Mouse (Mus musculus): ENCODE measurements around the gene Ptx4. TPM values are rescaled to one million over a fixed set of nuclear protein-coding genes. Genes with fewer than 3 reads are reported as not detected.

The Ptx4 gene
- 1 to 10 TPM; 4.2 to 6.7 TPM for total RNA-seq (2021)

- intact Hi-C loops (cut with DNase I) = no loop called here
- DNase-seq = no peak
These were observed at the start of gene Ptx4 for GRCm38 (mm10) chr17:25120406-25120805. Gene Ptx4 (plus strand): TSS chr17:25120760.

GRCm38 (mm10) chr17:25076906-25077305 lies 43.7 kb upstream of the Ptx4 start:
- no peak for DNase-seq
- intact Hi-C loops (cut with DNase I) = no loop called here

- intact Hi-C loops (cut with DNase I) = loop anchor here (1.0 kb wide), 1 partner anchor 14 kb away; no protein-coding TSS in a partner anchor
- DNase-seq = peak; percentile 78 to 82
These were observed 42.7 kb upstream of the Ptx4 start for GRCm38 (mm10) chr17:25077771-25078372.

GRCm38 (mm10) chr17:25080210-25080609 lies 40.4 kb upstream of the Ptx4 start:
- intact Hi-C loops (cut with DNase I) = no loop called here
- DNase-seq = no peak

GRCm38 (mm10) chr17:25080960-25081381 lies 39.6 kb upstream of the Ptx4 start:
- intact Hi-C loops (cut with DNase I) = loop anchor here (1.0 kb wide), 1 partner anchor 15 kb away; no protein-coding TSS in a partner anchor
- peak; percentile 76 to 77 for DNase-seq

- intact Hi-C loops (cut with DNase I) = loop anchor here (2.0 kb wide), 4 partner anchors 33 to 65 kb away; partner anchors contain the start of genes Ift140 and Telo2
- peak in 1 of 2 experiments; percentile 47 for DNase-seq
These were observed 38.3 kb upstream of the Ptx4 start for GRCm38 (mm10) chr17:25082081-25082847.

GRCm38 (mm10) chr17:25082887-25083286 lies 37.7 kb upstream of the Ptx4 start:
- intact Hi-C loops (cut with DNase I) = loop anchor here (2.0 kb wide), 4 partner anchors 32 to 66 kb away; partner anchors contain the start of genes Ift140 and Telo2

GRCm38 (mm10) chr17:25083444-25083931 lies 37.1 kb upstream of the Ptx4 start, which contains the start of gene Tmem204:
Gene Tmem204 (minus strand): TSS chr17:25083591.
- intact Hi-C loops (cut with DNase I) = loop anchor here (2.0 kb wide), 4 partner anchors 31 to 67 kb away; partner anchors contain the start of genes Ift140 and Telo2
- peak; percentile 66 to 74 for DNase-seq

More at GRCm38 (mm10) chr17:25082887-25083286, 37.7 kb upstream of the Ptx4 start:
- DNase-seq = no peak

- intact Hi-C loops (cut with DNase I) = no loop called here
- no peak for DNase-seq
These were observed 35.6 kb upstream of the Ptx4 start for GRCm38 (mm10) chr17:25084835-25085385.

GRCm38 (mm10) chr17:25086724-25087123 lies 33.8 kb upstream of the Ptx4 start:
- no peak for DNase-seq
- intact Hi-C loops (cut with DNase I) = no loop called here

GRCm38 (mm10) chr17:25089158-25089557 lies 31.4 kb upstream of the Ptx4 start:
- intact Hi-C loops (cut with DNase I) = no loop called here
- DNase-seq = no peak

- no peak for DNase-seq
- intact Hi-C loops (cut with DNase I) = no loop called here
These were observed 30.1 kb upstream of the Ptx4 start for GRCm38 (mm10) chr17:25090450-25090849.

- intact Hi-C loops (cut with DNase I) = no loop called here
- no peak for DNase-seq
These were observed 24.3 kb upstream of the Ptx4 start for GRCm38 (mm10) chr17:25096221-25096620.

GRCm38 (mm10) chr17:25100052-25100451 lies 20.5 kb upstream of the Ptx4 start:
- DNase-seq = no peak
- intact Hi-C loops (cut with DNase I) = no loop called here

GRCm38 (mm10) chr17:25101338-25101737 lies 19.2 kb upstream of the Ptx4 start:
- intact Hi-C loops (cut with DNase I) = no loop called here
- no peak for DNase-seq

- DNase-seq = no peak
- intact Hi-C loops (cut with DNase I) = no loop called here
These were observed 12.8 kb upstream of the Ptx4 start for GRCm38 (mm10) chr17:25107786-25108185.

GRCm38 (mm10) chr17:25109578-25109977 lies 11.0 kb upstream of the Ptx4 start:
- intact Hi-C loops (cut with DNase I) = no loop called here
- peak; percentile 28 to 37 for DNase-seq

GRCm38 (mm10) chr17:25110590-25110989 lies 10.0 kb upstream of the Ptx4 start:
- DNase-seq = no peak
- intact Hi-C loops (cut with DNase I) = no loop called here

GRCm38 (mm10) chr17:25111220-25111619 lies 9.3 kb upstream of the Ptx4 start:
- intact Hi-C loops (cut with DNase I) = no loop called here
- DNase-seq = no peak

GRCm38 (mm10) chr17:25111739-25112422 lies 8.7 kb upstream of the Ptx4 start:
- peak; percentile 27 to 35 for DNase-seq
- intact Hi-C loops (cut with DNase I) = no loop called here
